ENCODE assay signal across 16 mouse cellular contexts in genomic region chr4:130164121-130164520, GRCm38 (mm10). TPM values are rescaled to one million over a fixed set of nuclear protein-coding genes. Genes with fewer than 3 reads are reported as not detected.
DNase-seq lines count a peak whose midpoint lies in the region; ATAC-seq and TF ChIP-seq lines count a peak whose summit lies in the region.
"Had no signal": no experiment of that assay in that cellular context is flagged by ENCODE, and none has a peak within 500 bp of the region (broad histone marks: within the 10 kb centered on the region; RNA-seq: fewer than 3 reads in every experiment).

No protein-coding gene starts in this region.

- no peak for ATAC-seq in heart, embryonic 14.5 days (ENCODE audit: insufficient number of reproducible peaks, insufficient read depth, low FRiP score, low read depth)
- ATAC-seq in liver, postnatal 0 days, result no peak
- ATAC-seq in liver, embryonic 12.5 days, result no peak
- ATAC-seq in heart, embryonic 16.5 days (replicated peaks; ENCODE audit: extremely low read depth, insufficient read depth, low FRiP score), result no peak
- no peak for ATAC-seq in limb, embryonic 12.5 days (ENCODE audit: insufficient number of reproducible peaks, insufficient read depth, low FRiP score, low TSS enrichment, low read depth)

- no peaks in the 10 kb centered on the region for H3K27me3 ChIP-seq in heart, embryonic 14.5 days (ENCODE audit: control insufficient read depth, insufficient read depth, low read length)
- H3K27me3 ChIP-seq in liver, postnatal 0 days (ENCODE audit: insufficient read depth, low read length), result peaks cover 10% of the 10 kb centered on the region
- peaks cover 90% of the 10 kb centered on the region for H3K27me3 ChIP-seq in liver, embryonic 12.5 days (replicated peaks)
- H3K27me3 ChIP-seq in heart, embryonic 16.5 days (ENCODE audit: control insufficient read depth, insufficient read depth, low read length), result no peaks in the 10 kb centered on the region
- peaks cover 33% of the 10 kb centered on the region for H3K27me3 ChIP-seq in limb, embryonic 12.5 days

- no peaks in the 10 kb centered on the region for H3K9me3 ChIP-seq in heart, embryonic 14.5 days (ENCODE audit: control insufficient read depth, low read length)
- H3K9me3 ChIP-seq in liver, postnatal 0 days (ENCODE audit: low read length), result no peaks in the 10 kb centered on the region
- H3K9me3 ChIP-seq in liver, embryonic 12.5 days (replicated peaks), result no peaks in the 10 kb centered on the region
- H3K9me3 ChIP-seq in heart, embryonic 16.5 days (replicated peaks; ENCODE audit: control insufficient read depth, low read length), result no peaks in the 10 kb centered on the region
- H3K9me3 ChIP-seq in limb, embryonic 12.5 days, result no peaks in the 10 kb centered on the region
- H3K9me3 ChIP-seq: forebrain, embryonic 12.5 days; neural tube, embryonic 12.5 days had no signal

- H3K9ac ChIP-seq in heart, embryonic 14.5 days (ENCODE audit: low read length), result peak overlapping the region; percentile 71
- H3K9ac ChIP-seq in liver, postnatal 0 days (replicated peaks), result no peak overlapping the region
- no peak overlapping the region for H3K9ac ChIP-seq in liver, embryonic 12.5 days
- peak overlapping the region; percentile 78; the same call in 1 of the 2 replicates for H3K9ac ChIP-seq in heart, embryonic 16.5 days (ENCODE audit: low read length)
- H3K9ac ChIP-seq in limb, embryonic 12.5 days (replicated peaks), result no peak overlapping the region
- H3K9ac ChIP-seq: forebrain, embryonic 12.5 days had no signal

- TF ChIP-seq EP300 in liver, postnatal 0 days (IDR thresholded peaks at IDR 0.05; ENCODE audit: low read depth), result no peak

- no peak for TF ChIP-seq CTCF in liver, postnatal 0 days (IDR thresholded peaks at IDR 0.05; ENCODE audit: low read depth)

- WGBS in heart, embryonic 14.5 days, result 74% methylated on average over 6 of the region's 6 CpGs
- WGBS in liver, postnatal 0 days (ENCODE audit: insufficient replicate concordance), result 72% methylated on average over 6 of the region's 6 CpGs
- 53% methylated on average over 6 of the region's 6 CpGs for WGBS in liver, embryonic 12.5 days (ENCODE audit: insufficient replicate concordance)
- 82% methylated on average over 6 of the region's 6 CpGs for WGBS in heart, embryonic 16.5 days
- 74% methylated on average over 6 of the region's 6 CpGs for WGBS in limb, embryonic 12.5 days

- H3K4me2 ChIP-seq in heart, embryonic 14.5 days (ENCODE audit: low read length), result peak overlapping the region; percentile 60; the same call in 1 of the 2 replicates
- no peak overlapping the region for H3K4me2 ChIP-seq in liver, postnatal 0 days (ENCODE audit: low read depth, low read length)
- H3K4me2 ChIP-seq in liver, embryonic 12.5 days, result no peak overlapping the region
- H3K4me2 ChIP-seq in heart, embryonic 16.5 days (ENCODE audit: low read depth, low read length), result no peak overlapping the region
- H3K4me2 ChIP-seq in limb, embryonic 12.5 days, result no peak overlapping the region

- peaks cover 50 to 73% of the 10 kb centered on the region in 2 experiments for H3K4me1 ChIP-seq in heart, embryonic 14.5 days (ENCODE audit: control insufficient read depth in 2 of 2, insufficient read depth in 2 of 2, low read length in 2 of 2)
- H3K4me1 ChIP-seq in liver, postnatal 0 days (ENCODE audit: insufficient read depth), result peaks cover 18% of the 10 kb centered on the region
- H3K4me1 ChIP-seq in liver, embryonic 12.5 days, result peaks cover 26% of the 10 kb centered on the region
- peaks cover 57% of the 10 kb centered on the region for H3K4me1 ChIP-seq in heart, embryonic 16.5 days (ENCODE audit: control insufficient read depth, insufficient read depth, low read length)
- peaks cover 43% of the 10 kb centered on the region for H3K4me1 ChIP-seq in limb, embryonic 12.5 days (replicated peaks)

- DNase-seq in heart, adult 9 months (ENCODE audit: low spot score in 2 of 2), result no peak
- DNase-seq in liver, postnatal 0 days, result no peak
- no peak for DNase-seq in cerebellum, adult 8-10 months
- DNase-seq: cerebellum, adult 18-20 months; layer of hippocampus, postnatal 36 days; right cerebral cortex, postnatal 4 days; thymus, postnatal 14 days had no signal

- peak overlapping the region; percentile 19 to 81 for H3K27ac ChIP-seq in heart, embryonic 14.5 days (replicated peaks in 1 of 2; ENCODE audit: control insufficient read depth in 1 of 2, insufficient read depth in 1 of 2, low read depth in 2 of 2, low read length in 2 of 2)
- 0 out of 2 replicates have a peak overlapping the region, but pooled peaks have one; percentile 6 for H3K27ac ChIP-seq in liver, postnatal 0 days (ENCODE audit: low read depth)
- H3K27ac ChIP-seq in liver, embryonic 12.5 days, result no peak overlapping the region
- H3K27ac ChIP-seq in heart, embryonic 16.5 days (ENCODE audit: low read length), result peak overlapping the region; percentile 75
- peak overlapping the region; percentile 50; the same call in 1 of the 2 replicates for H3K27ac ChIP-seq in limb, embryonic 12.5 days
- H3K27ac ChIP-seq: forebrain, embryonic 12.5 days; neural tube, embryonic 12.5 days had no signal

- H3K4me3 ChIP-seq in heart, embryonic 14.5 days (ENCODE audit: control insufficient read depth in 1 of 2, insufficient read depth in 1 of 2, low read depth in 1 of 2, low read length in 2 of 2), result no peak overlapping the region
- H3K4me3 ChIP-seq in liver, postnatal 0 days (ENCODE audit: low read depth, low read length), result no peak overlapping the region
- H3K4me3 ChIP-seq in liver, embryonic 12.5 days, result no peak overlapping the region
- no peak overlapping the region for H3K4me3 ChIP-seq in heart, embryonic 16.5 days (ENCODE audit: low read length)
- H3K4me3 ChIP-seq in limb, embryonic 12.5 days (replicated peaks), result no peak overlapping the region

- peaks cover 10% of the 10 kb centered on the region for H3K36me3 ChIP-seq in heart, embryonic 14.5 days (ENCODE audit: control insufficient read depth, insufficient read depth, low read length)
- H3K36me3 ChIP-seq in liver, postnatal 0 days (replicated peaks; ENCODE audit: insufficient read depth, low read length), result peaks cover 7% of the 10 kb centered on the region
- peaks cover 18% of the 10 kb centered on the region; the same call in 1 of the 2 replicates for H3K36me3 ChIP-seq in liver, embryonic 12.5 days
- H3K36me3 ChIP-seq in heart, embryonic 16.5 days (ENCODE audit: control insufficient read depth, insufficient read depth), result no peaks in the 10 kb centered on the region
- no peaks in the 10 kb centered on the region for H3K36me3 ChIP-seq in limb, embryonic 12.5 days
- H3K36me3 ChIP-seq: forebrain, embryonic 12.5 days; neural tube, embryonic 12.5 days had no signal

RNA-seq across cellular contexts. Expression of gene Tinagl1, which starts 10.8 kb away (rescaled TPM):
- polyA plus RNA-seq in heart, embryonic 14.5 days (2014; fragmentation: Nextera tagmentation; extraction: Ambion mirVana), result 31.5 and 34.4 TPM in 2 replicates
- polyA plus RNA-seq in liver, postnatal 0 days (2015; fragmentation: Nextera tagmentation; extraction: Ambion mirVana), result 22.6 and 22.9 TPM in 2 replicates
- polyA plus RNA-seq in liver, embryonic 12.5 days (2016; fragmentation: Nextera tagmentation; extraction: Ambion mirVana), result 30.9 and 32.6 TPM in 2 replicates
- polyA plus RNA-seq in heart, embryonic 16.5 days (2015; fragmentation: Nextera tagmentation; extraction: Ambion mirVana), result 61.2 and 70.6 TPM in 2 replicates
- polyA plus RNA-seq in limb, embryonic 12.5 days (2016; fragmentation: Nextera tagmentation; extraction: Ambion mirVana), result 7.8 and 10.3 TPM in 2 replicates

RNA-seq across cellular contexts. Expression of gene Hcrtr1, which starts 25.0 kb away (rescaled TPM):
- 0.15 TPM in 1 of 2 replicates, not detected in the other for polyA plus RNA-seq in heart, embryonic 14.5 days (2014; fragmentation: Nextera tagmentation; extraction: Ambion mirVana)
- polyA plus RNA-seq in liver, postnatal 0 days (2015; fragmentation: Nextera tagmentation; extraction: Ambion mirVana), result not detected in 2 replicates
- polyA plus RNA-seq in liver, embryonic 12.5 days (2016; fragmentation: Nextera tagmentation; extraction: Ambion mirVana), result 0.12 TPM in 1 of 2 replicates, not detected in the other
- polyA plus RNA-seq in heart, embryonic 16.5 days (2015; fragmentation: Nextera tagmentation; extraction: Ambion mirVana), result 0.19 TPM in 1 of 2 replicates, not detected in the other
- not detected in 2 replicates for polyA plus RNA-seq in limb, embryonic 12.5 days (2016; fragmentation: Nextera tagmentation; extraction: Ambion mirVana)

RNA-seq across cellular contexts. Expression of gene Gm853, which starts 58.1 kb away (rescaled TPM):
- not detected in 2 replicates for polyA plus RNA-seq in heart, embryonic 14.5 days (2014; fragmentation: Nextera tagmentation; extraction: Ambion mirVana)
- polyA plus RNA-seq in liver, postnatal 0 days (2015; fragmentation: Nextera tagmentation; extraction: Ambion mirVana), result not detected in 2 replicates
- not detected in 2 replicates for polyA plus RNA-seq in liver, embryonic 12.5 days (2016; fragmentation: Nextera tagmentation; extraction: Ambion mirVana)
- not detected in 2 replicates for polyA plus RNA-seq in heart, embryonic 16.5 days (2015; fragmentation: Nextera tagmentation; extraction: Ambion mirVana)
- polyA plus RNA-seq in limb, embryonic 12.5 days (2016; fragmentation: Nextera tagmentation; extraction: Ambion mirVana), result not detected in 2 replicates
- polyA plus RNA-seq: adrenal gland, adult 2 months; cortical plate, adult 2 months; forebrain, embryonic 12.5 days; liver, embryonic 16.5 days; neural tube, embryonic 12.5 days had no signal

Comparison
In these comparisons a context has a peak if more than half of its experiments do, and no peak if none do; other contexts are left out.
1. H3K9ac ChIP-seq: peak in heart, embryonic 14.5 days (single experiment) and heart, embryonic 16.5 days (single experiment); none in liver, postnatal 0 days (single experiment), liver, embryonic 12.5 days (single experiment) and limb, embryonic 12.5 days (single experiment).